In genomic region chr8:105623118-105623517, GRCm38 (mm10) we compare ENCODE assay signal across 8 mouse cellular contexts. TPM values are rescaled to one million over a fixed set of nuclear protein-coding genes. Genes with fewer than 3 reads are reported as not detected.
DNase-seq lines count a peak whose midpoint lies in the region; ATAC-seq and TF ChIP-seq lines count a peak whose summit lies in the region.

No protein-coding gene starts in this region.

- no peak for TF ChIP-seq CTCF in left cerebral cortex, adult 2 months (IDR thresholded peaks at IDR 0.05)
- TF ChIP-seq CTCF in brain, embryonic 14.5 days (IDR thresholded peaks at IDR 0.05; ENCODE audit: borderline replicate concordance, extremely low read depth, insufficient read depth, insufficient read length) = no peak

- no peak for DNase-seq in left cerebral cortex, adult 2 months (ENCODE audit: extremely low spot score in 1 of 2, low spot score in 2 of 2)
- DNase-seq in left cerebral cortex, adult 9 months (ENCODE audit: low spot score in 2 of 2) = no peak
- peak; percentile 7 for DNase-seq in brain, embryonic 14.5 days (ENCODE audit: low read depth)
- peak; percentile 88 to 95 for DNase-seq in thymus, postnatal 10 days (ENCODE audit: low spot score in 2 of 2)
- no peak for DNase-seq in urinary bladder, postnatal 14 days (ENCODE audit: low spot score)
- DNase-seq in frontal cortex, adult 2 months (ENCODE audit: extremely low spot score in 1 of 2, low spot score in 1 of 2) = no peak

- TF ChIP-seq POLR2A in brain, embryonic 14.5 days (IDR thresholded peaks at IDR 0.05; ENCODE audit: borderline replicate concordance, extremely low read depth, insufficient read depth, insufficient read length, poor library complexity, severe bottlenecking) = no peak

- intact Hi-C loops in left cerebral cortex, adult 2 months (cut with DNase I) = loop anchor here (2.0 to 5.0 kb wide), 3 partner anchors 16 to 78 kb away; partner anchors contain the start of genes Acd and Pard6a

- H3K4me3 ChIP-seq in left cerebral cortex, adult 2 months = no peak overlapping the region

- H3K27ac ChIP-seq in left cerebral cortex, adult 2 months = peak overlapping the region; percentile 90

- peak; percentile 76 to 77 for ATAC-seq in hematopoietic stem cell, adult 5-6 weeks (replicated peaks in 1 of 2; ENCODE audit: insufficient read depth in 1 of 2, low FRiP score in 2 of 2, low TSS enrichment in 1 of 2, low read depth in 1 of 2, poor library complexity in 2 of 2, severe bottlenecking in 2 of 2)
- ATAC-seq in megakaryocyte, adult 5-6 weeks (ENCODE audit: poor library complexity, severe bottlenecking) = peak; percentile 33

RNA-seq across cellular contexts. Expression of gene Ctcf, which starts 13.2 kb away (rescaled TPM):
- 10 to 100 TPM; 67.4 to 70.2 TPM for total RNA-seq in left cerebral cortex, adult 2 months (2021)
- 36.6 and 54.8 TPM in 2 replicates for polyA plus RNA-seq in brain, embryonic 14.5 days (2012; rRNA removed)
- 116 and 202 TPM in 2 replicates for total RNA-seq in hematopoietic stem cell, adult 5-6 weeks (2017)
- 97.0 and 98.3 TPM in 2 replicates for total RNA-seq in megakaryocyte, adult 5-6 weeks (2015)
- total RNA-seq in megakaryocyte, adult 5-6 weeks (2017) = 101 and 124 TPM in 2 replicates
- 34.9 and 37.1 TPM in 2 replicates for polyA plus RNA-seq in frontal cortex, adult 2 months (2012; rRNA removed)

RNA-seq across cellular contexts. Expression of gene Agrp, which starts 14.1 kb away (rescaled TPM):
- not detected for total RNA-seq in left cerebral cortex, adult 2 months (2021)
- 0.26 and 0.55 TPM in 2 replicates for polyA plus RNA-seq in brain, embryonic 14.5 days (2012; rRNA removed)
- not detected in 2 replicates for total RNA-seq in hematopoietic stem cell, adult 5-6 weeks (2017)
- not detected in 2 replicates for total RNA-seq in megakaryocyte, adult 5-6 weeks (2015)
- total RNA-seq in megakaryocyte, adult 5-6 weeks (2017) = not detected in 2 replicates
- 0.25 and 0.36 TPM in 2 replicates for polyA plus RNA-seq in frontal cortex, adult 2 months (2012; rRNA removed)

RNA-seq across cellular contexts. Expression of gene Ripor1, which starts 18.1 kb away (rescaled TPM):
- 10 to 100 TPM; 81.0 to 91.4 TPM for total RNA-seq in left cerebral cortex, adult 2 months (2021)
- 23.7 and 40.3 TPM in 2 replicates for polyA plus RNA-seq in brain, embryonic 14.5 days (2012; rRNA removed)
- 11.7 and 18.1 TPM in 2 replicates for total RNA-seq in hematopoietic stem cell, adult 5-6 weeks (2017)
- total RNA-seq in megakaryocyte, adult 5-6 weeks (2015) = 13.5 and 16.9 TPM in 2 replicates
- 1.6 and 2.6 TPM in 2 replicates for total RNA-seq in megakaryocyte, adult 5-6 weeks (2017)
- polyA plus RNA-seq in frontal cortex, adult 2 months (2012; rRNA removed) = 52.0 and 52.1 TPM in 2 replicates

RNA-seq across cellular contexts. Expression of gene Atp6v0d1, which starts 57.3 kb away (rescaled TPM):
- 100 to 1,000 TPM; 288 to 319 TPM for total RNA-seq in left cerebral cortex, adult 2 months (2021)
- polyA plus RNA-seq in brain, embryonic 14.5 days (2012; rRNA removed) = 210 and 236 TPM in 2 replicates
- 37.7 and 39.7 TPM in 2 replicates for total RNA-seq in hematopoietic stem cell, adult 5-6 weeks (2017)
- total RNA-seq in megakaryocyte, adult 5-6 weeks (2015) = 222 and 239 TPM in 2 replicates
- 86.2 and 101 TPM in 2 replicates for total RNA-seq in megakaryocyte, adult 5-6 weeks (2017)
- polyA plus RNA-seq in frontal cortex, adult 2 months (2012; rRNA removed) = 334 and 339 TPM in 2 replicates

Comparison
In these comparisons a context has a peak if more than half of its experiments do, and no peak if none do; other contexts are left out.
1. DNase-seq: peak in brain, embryonic 14.5 days (single experiment) and thymus, postnatal 10 days (2 of 2); none in left cerebral cortex, adult 2 months (0 of 2), left cerebral cortex, adult 9 months (0 of 2), urinary bladder, postnatal 14 days (single experiment) and frontal cortex, adult 2 months (0 of 2).